Mouse (Mus musculus) kidney, postnatal 10 days (tissue): ENCODE results near the gene Ercc1.

ENCODE experiments used
- DNase-seq: peaks from one replicate; pipeline ENCODE4 v3.0.0; 2021; ENCODE audit warnings: mixed read lengths

Gene Ercc1

DNA sequence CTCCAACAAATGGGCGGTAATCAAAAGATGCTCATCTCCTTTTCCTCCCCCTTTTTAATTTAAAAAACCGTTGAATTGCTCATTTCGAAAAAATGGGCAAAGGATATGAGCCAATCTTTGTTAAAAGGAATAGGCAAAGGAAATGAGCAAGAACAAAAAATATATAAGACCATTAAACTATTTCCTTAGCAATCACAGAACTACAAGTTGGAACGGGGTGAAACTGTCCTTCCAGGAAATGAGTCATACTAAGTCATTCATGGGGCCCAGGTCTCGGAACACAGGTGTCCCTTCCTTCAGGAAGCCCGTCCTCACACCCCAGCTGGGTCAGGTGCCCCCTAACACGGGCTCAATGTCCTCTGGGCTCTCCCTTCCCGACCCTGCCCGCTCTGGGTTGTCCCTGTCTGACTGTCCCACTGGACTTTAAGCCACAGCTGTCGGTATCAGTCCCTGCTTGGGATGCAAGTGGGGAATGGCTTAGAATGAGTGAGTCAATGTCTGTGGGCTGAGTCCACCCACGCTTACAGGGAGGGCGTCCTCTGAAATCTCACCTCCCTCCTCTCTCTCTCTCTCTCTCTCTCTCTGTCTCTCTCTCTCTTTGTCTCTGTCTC lies at the start of gene Ercc1:
Ercc1 (plus strand) TSS at position 542 of the 611 bp plus-strand sequence.
- DNase-seq: no peak

GRCm38 (mm10) chr7:19295503-19296185 lies 48.9 kb upstream of the Ercc1 start:
- peak; percentile 99 for DNase-seq

DNA sequence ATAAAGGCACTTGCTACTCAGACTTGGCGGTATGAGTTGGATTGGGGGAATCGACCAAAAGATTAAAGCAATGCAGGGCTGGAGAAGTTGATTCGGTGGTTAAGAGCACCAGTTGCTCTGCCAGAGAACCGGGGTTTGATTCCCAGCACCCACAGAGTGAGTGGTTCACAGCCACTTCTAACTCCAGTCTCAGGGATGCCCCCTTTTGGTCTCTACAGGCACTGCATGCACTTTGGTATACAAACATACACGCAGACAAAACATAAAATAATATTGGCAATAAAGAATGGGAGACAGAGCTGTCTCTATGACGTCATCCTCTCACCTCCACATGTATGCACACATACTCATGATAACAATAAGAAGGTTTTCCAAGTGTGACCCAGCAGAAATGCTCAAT lies 47.5 kb upstream of the Ercc1 start:
- peak; percentile 34 for DNase-seq

DNA sequence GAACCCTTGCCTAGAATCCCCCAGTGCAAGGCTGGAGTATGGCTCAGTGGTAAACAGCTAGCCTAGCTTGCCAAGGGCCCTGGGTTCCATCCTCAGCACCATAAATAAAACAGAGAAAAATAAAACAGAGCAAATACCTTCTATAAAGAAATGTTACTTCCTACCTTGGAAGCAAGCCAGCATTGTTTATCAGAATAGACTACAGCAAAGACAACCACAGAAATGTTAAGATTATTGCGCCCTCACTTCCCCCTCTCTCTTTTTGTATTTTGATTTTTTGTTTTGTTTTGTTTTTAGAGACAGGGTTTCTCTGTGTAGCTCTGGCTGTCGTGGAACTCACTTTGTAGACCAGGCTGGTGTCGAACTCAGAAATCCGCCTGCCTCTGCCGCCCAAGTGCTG lies 46.8 kb upstream of the Ercc1 start:
- DNase-seq: no peak

DNA sequence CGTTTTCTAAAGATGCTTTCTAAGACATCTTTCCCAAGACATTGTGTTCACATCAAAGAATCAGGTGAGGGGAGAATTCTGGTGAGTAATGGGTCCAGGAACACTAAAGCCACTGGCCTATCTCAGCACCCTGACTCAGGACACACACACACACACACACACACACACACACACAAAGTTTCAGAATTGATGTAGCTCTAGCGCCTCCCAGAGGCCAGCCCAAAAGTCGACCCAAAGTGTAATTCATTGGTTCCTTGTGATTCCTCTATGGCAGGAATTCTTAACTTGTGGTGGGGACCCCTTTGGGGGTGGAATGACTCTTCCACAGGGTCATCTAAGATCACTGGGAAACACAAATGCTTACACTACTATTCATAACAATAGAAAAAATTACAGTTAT lies 45.4 kb upstream of the Ercc1 start:
- DNase-seq: peak; percentile 71

DNA sequence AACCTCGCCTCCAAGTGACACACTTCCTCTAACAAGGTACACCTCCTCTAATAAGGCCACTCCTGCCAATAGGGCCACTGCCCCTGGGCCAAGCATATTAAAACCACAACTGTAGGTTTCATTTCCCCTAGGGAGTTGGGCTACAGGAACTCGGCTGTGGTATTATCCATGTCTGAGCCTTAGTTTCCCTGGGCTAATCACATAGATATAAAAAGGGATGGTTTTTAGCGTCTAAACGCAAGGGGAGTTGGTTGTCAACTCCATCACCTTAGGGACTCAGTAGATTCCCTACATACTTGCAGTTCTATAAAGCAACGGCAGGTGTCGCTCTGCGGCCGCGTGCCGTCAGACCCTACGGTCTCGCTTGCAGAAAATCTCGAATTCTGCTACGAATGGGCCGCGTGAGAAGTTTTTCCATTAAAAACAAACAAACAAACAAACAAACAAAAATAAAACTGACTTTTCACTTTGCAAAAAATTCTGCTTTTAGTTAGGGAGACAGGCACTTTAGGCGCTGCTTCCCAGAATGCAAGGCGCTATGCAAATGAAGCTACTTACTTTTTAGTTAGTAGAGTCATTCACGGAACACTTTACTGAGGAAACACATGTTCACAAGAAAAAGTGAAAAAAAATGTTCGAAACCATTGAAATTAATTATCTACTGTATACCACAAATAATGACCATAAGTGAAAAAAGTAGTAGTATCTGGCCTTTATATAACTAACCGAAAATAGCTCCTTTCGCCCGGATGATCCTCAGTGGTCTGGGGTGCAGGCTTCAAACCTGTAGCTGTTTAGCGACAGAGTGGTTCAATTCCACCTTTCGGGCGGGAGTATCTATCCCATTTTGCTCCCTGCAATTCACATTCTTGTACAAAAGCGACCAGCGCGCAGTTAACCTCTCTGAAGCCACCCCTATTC lies 43.8 kb upstream of the Ercc1 start:
- DNase-seq: peak; percentile 91

DNA sequence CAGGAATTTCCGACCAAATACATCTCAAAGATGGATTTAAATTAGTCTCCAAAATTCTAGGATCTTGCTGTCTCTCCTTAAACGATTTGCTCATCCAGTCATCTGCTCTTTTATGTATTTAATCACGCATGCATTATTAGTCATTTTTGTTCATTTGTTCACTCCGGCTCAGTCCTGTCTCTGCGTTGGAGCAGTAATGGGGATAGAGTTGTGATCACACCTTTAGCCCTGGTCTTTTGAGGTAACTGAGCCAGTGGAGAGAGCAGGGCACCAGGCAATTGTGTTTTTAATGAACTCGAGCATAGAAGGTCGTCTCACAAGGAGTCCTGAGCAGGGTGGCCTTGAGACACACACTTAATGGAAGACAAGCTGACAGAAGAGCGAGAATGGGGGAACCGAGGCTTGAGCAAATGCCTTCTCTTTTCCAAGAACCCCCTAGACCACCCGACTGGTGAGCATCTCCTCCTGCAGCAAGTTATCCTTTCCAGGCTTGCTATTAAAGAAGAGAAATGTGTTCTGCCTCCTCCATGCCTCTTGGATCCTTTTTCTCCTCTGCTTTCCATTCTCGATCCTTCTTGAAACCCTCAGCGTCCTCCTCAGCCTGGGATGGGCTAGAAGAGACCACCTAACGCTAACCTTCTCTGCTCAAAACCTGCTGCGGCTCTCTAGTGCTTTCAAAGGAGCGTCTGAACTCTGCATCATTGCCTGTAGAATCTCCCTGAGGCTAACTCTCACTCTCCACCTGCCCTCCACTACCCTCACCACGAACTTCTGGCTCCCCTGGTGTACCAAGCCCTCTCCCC lies 42.9 kb upstream of the Ercc1 start:
- no peak for DNase-seq

DNA sequence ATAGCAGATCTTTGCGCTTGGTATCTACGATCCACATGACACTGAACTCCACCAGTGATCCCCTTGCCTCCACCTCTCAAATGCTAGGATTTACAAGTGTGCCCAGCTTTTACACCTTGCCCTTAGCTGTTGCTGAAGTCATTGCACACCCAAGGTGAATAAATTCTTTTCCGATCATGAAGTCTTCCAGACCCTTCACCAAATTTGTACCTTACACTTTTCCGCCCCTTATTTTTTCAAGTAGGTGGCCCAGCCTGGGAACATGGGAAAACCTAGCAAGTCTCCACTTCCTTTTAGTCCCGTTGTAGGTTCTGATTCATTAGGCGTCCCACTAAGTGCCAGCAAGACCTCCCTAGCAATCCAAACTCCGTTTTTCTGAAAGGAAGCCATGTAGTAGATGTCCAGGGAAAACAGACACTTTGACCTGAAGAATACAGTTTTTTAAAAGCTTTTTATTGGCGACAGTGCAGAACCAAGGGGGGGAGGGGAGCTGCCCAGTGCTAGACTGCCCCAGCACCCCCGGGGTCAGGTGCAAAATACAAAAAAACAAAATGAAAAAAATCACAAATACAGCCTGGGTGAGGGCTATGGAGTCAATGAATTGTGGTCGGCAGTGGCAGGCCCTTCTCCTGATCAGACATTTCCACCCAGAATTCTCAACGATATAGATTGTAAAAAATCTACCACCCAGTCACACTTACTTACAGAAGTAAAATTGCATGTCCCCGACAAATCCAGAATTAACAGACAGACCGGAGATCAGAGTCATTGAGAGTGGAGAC lies 42.1 kb upstream of the Ercc1 start:
- DNase-seq: no peak

- no peak for DNase-seq
Observed at GRCm38 (mm10) chr7:19303046-19303305, 41.6 kb upstream of the Ercc1 start.

DNA sequence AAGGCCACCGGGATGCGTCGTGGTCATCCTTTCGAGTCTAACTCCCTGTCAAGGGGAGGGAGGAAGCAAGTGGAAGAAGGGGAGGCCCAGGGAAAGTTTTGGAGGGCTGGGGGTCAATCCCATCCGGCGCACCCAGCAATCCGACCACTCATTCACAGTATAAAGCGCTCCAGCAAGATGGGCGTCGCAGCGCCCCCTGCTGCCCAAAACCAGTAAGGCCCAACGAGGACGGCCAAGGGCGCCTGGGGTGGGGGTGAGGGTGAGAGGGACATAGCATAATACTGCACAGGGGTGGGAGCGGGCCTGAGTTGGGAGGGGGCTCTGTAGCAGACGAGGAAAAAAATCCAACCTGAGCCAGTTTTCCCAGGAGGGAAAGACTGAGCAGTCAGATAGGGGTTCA lies 40.8 kb upstream of the Ercc1 start:
- peak; percentile 85 for DNase-seq

GRCm38 (mm10) chr7:19304501-19305412 lies 39.8 kb upstream of the Ercc1 start:
- DNase-seq: peak; percentile 35

DNA sequence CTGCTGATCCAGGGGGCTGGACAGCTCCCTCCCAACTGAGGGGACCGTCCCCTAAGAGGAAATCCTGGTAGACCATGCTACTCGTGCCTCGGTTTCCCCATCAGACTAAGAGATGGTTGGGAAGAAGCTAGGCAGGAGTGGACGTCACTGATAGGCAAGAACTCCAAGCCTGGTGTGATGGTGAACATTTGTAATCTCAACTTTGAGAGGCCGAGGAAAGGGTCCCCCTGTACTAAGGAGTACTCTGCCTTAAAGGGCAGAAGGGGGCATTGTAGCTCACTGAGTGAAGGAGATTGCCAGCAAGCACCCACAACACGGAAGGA lies 39.2 kb upstream of the Ercc1 start:
- DNase-seq: no peak

DNA sequence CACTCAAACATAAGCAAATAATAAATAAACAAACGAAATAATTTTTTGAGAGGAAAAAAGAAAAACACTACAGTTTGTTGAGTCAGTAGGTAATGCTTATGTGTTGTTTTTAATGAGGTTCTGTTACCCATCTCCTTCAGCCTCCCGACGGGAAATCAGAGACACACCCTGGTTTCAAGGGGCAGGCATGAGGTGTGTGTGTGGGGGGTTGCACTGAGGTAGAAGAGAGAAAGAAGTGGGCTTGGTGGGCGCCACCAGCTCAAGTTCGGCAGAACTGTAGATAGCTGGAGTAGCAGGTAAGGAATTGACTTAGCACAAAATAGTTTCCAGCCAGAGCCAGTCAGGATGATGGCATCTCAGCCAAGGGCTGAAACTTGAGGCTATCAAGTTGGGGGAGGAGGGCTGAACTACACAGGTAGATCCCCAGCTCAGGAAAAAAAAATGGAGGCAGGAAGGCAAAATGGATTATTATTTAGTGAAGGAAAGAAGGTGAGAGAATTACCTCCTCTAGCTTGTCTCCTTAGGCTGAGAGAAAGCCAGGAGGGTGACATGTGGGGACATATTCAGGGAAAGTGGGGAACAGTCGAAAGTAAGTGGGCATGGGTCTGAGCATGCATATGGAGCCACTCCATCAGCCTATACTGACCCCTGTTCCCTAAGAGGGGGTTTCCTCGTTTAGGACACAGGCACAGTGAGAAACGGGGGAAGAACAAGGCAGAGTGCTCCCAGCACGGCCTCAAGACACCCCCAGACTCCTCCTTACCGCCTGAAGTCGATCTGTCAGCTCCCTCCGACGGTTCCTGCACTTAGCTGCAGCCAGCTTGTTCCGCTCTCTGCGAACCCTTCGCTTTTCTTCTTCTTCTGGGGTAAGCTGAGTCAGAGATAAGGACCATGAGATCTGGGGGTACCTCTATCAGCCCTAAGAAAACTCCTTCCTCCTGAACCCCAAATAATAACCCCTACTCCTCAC lies 38.5 kb upstream of the Ercc1 start:
- DNase-seq: no peak

GRCm38 (mm10) chr7:19306819-19307738 lies 37.5 kb upstream of the Ercc1 start:
- DNase-seq: no peak

DNA sequence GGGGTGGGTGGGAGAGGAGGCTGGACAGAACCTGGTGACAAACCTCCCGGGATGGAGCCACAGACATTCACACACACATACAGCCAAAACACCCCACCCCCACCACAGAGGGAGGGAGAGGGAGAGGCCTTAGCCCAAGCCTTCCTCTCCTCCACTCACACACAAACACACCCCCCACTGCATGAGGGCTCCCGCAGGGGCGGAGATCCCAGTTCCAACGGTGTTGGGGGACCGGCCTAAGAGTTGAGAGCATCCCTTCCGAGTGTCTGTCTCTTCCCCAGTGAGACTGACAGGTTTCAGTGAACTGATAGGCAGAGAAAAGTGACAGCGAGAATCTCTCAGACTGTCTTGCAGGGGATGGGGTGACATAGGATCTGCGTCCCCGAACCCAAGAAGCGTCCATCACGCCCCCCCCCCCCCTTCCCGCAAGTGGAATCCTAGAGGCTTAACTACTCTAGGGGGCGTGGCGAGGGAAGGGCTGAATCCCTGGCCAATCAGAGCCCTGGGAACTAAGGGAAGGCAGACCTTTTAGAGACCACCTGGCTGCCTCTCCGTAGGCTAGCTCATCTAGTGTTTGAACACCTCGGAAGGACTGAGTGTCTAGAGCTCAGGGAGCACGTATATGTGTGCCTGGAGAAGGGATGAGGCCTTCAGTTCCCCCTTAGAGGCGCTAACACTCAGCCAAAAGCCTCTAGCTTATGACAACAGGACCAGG lies 36.7 kb upstream of the Ercc1 start:
- peak; percentile 87 for DNase-seq

- DNase-seq: peak; percentile 97
Observed at GRCm38 (mm10) chr7:19308454-19309277, 35.9 kb upstream of the Ercc1 start.

GRCm38 (mm10) chr7:19309278-19309883 lies 35.2 kb upstream of the Ercc1 start:
- DNase-seq: peak; percentile 45
